ENCODE assay signal across 25 mouse cellular contexts in the genomic region with DNA sequence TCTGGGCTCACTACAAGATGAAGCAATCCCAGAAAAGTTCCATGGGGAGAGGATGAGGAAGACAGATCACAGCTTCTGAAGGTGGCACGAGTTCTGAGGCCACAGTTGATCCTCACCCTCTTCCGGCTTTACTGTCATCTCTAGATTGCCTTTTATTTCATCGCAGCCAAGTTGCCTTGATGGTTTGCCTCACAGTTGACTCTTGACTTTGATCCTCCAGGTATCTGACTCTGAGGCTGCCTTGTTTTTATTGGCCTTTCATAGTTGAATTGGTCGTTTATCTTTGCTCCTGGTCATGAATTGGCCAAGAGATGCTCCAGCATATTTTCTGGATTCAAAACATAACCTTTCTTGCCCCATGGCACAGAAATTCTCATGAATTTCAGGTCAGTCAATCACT. TPM values are rescaled to one million over a fixed set of nuclear protein-coding genes. Genes with fewer than 3 reads are reported as not detected.
DNase-seq lines count a peak whose midpoint lies in the region; ATAC-seq and TF ChIP-seq lines count a peak whose summit lies in the region.
"Had no signal": no experiment of that assay in that cellular context is flagged by ENCODE, and none has a peak within 500 bp of the region (broad histone marks: within the 10 kb centered on the region; RNA-seq: fewer than 3 reads in every experiment).

No protein-coding gene starts in this region.

- H3K27ac ChIP-seq in embryonic facial prominence, embryonic 15.5 days (replicated peaks) = peak overlapping the region; percentile 65
- no peak overlapping the region for H3K27ac ChIP-seq in embryonic facial prominence, embryonic 10.5 days (replicated peaks)
- peak overlapping the region; percentile 47 for H3K27ac ChIP-seq in limb, embryonic 15.5 days
- H3K27ac ChIP-seq in limb, embryonic 10.5 days = no peak overlapping the region
- H3K27ac ChIP-seq in stomach, postnatal 0 days (replicated peaks) = peak overlapping the region; percentile 67; the same call in 1 of the 2 replicates
- no peak overlapping the region for H3K27ac ChIP-seq in liver, embryonic 11.5 days (ENCODE audit: low read depth, low read length)
- H3K27ac ChIP-seq: embryonic facial prominence, embryonic 13.5 days; forebrain, embryonic 10.5 days; forebrain, embryonic 12.5 days had no signal

- no peak for TF ChIP-seq EP300 in stomach, postnatal 0 days (optimal IDR thresholded peaks at IDR 0.05)

- ATAC-seq in embryonic facial prominence, embryonic 15.5 days (ENCODE audit: insufficient number of reproducible peaks, low FRiP score, low TSS enrichment, low read depth) = no peak
- ATAC-seq in limb, embryonic 15.5 days (ENCODE audit: insufficient number of reproducible peaks, low FRiP score, low TSS enrichment, low read depth) = no peak
- ATAC-seq in stomach, postnatal 0 days (ENCODE audit: low FRiP score, low TSS enrichment) = no peak
- ATAC-seq in liver, embryonic 11.5 days (replicated peaks; ENCODE audit: low FRiP score) = no peak
- ATAC-seq: activated CD4-positive, CD25-positive, alpha-beta regulatory T cell, adult 4 months; CD4-positive, CD25-positive, alpha-beta regulatory T cell, adult 4 months; forebrain, embryonic 14.5 days; forebrain, embryonic 16.5 days; Patski had no signal

- no peaks in the 10 kb centered on the region for H3K36me3 ChIP-seq in embryonic facial prominence, embryonic 15.5 days
- H3K36me3 ChIP-seq in embryonic facial prominence, embryonic 10.5 days (replicated peaks) = no peaks in the 10 kb centered on the region
- no peaks in the 10 kb centered on the region for H3K36me3 ChIP-seq in limb, embryonic 15.5 days
- no peaks in the 10 kb centered on the region for H3K36me3 ChIP-seq in limb, embryonic 10.5 days
- H3K36me3 ChIP-seq in stomach, postnatal 0 days (ENCODE audit: control insufficient read depth, insufficient read depth, low read length) = no peaks in the 10 kb centered on the region
- no peaks in the 10 kb centered on the region for H3K36me3 ChIP-seq in liver, embryonic 11.5 days (ENCODE audit: control insufficient read depth, insufficient read depth, low read length)
- H3K36me3 ChIP-seq: embryonic facial prominence, embryonic 13.5 days; forebrain, embryonic 10.5 days; forebrain, embryonic 12.5 days; G1E had no signal

- DNase-seq in embryonic facial prominence, embryonic 10.5 days (ENCODE audit: low spot score) = no peak
- no peak for DNase-seq in limb, embryonic 10.5 days (ENCODE audit: low spot score)
- no peak for DNase-seq in stomach, postnatal 0 days (ENCODE audit: low spot score)
- DNase-seq in liver, embryonic 11.5 days (ENCODE audit: low spot score) = no peak
- DNase-seq: adrenal gland, adult 8-10 months; adrenal gland, postnatal 14 days; adrenal gland, postnatal 36 days; B cell, adult 2 months; cerebellum, adult 11-12 months; cerebellum, adult 2 months; cerebellum, adult 9-10 months; cerebellum, postnatal 10 days; cerebellum, postnatal 25 days had no signal

- 0 out of 2 replicates have a peak, but pooled peaks cover 10% of the 10 kb centered on the region for H3K4me1 ChIP-seq in embryonic facial prominence, embryonic 15.5 days
- peaks cover 8% of the 10 kb centered on the region for H3K4me1 ChIP-seq in embryonic facial prominence, embryonic 10.5 days
- peaks cover 4% of the 10 kb centered on the region; the same call in 1 of the 2 replicates for H3K4me1 ChIP-seq in limb, embryonic 15.5 days
- peaks cover 10% of the 10 kb centered on the region for H3K4me1 ChIP-seq in limb, embryonic 10.5 days
- 0 out of 2 replicates have a peak, but pooled peaks cover 4% of the 10 kb centered on the region for H3K4me1 ChIP-seq in stomach, postnatal 0 days (replicated peaks; ENCODE audit: control insufficient read depth, insufficient read depth)
- peaks cover 5% of the 10 kb centered on the region; the same call in 1 of the 2 replicates for H3K4me1 ChIP-seq in liver, embryonic 11.5 days (replicated peaks; ENCODE audit: control insufficient read depth, insufficient read depth, low read length)

- 73% methylated on average over 4 of the region's 4 CpGs for WGBS in embryonic facial prominence, embryonic 15.5 days
- WGBS in embryonic facial prominence, embryonic 10.5 days = 83% methylated on average over 4 of the region's 4 CpGs
- WGBS in limb, embryonic 15.5 days = 64% methylated on average over 4 of the region's 4 CpGs
- 80% methylated on average over 4 of the region's 4 CpGs for WGBS in limb, embryonic 10.5 days
- 78% methylated on average over 4 of the region's 4 CpGs for WGBS in stomach, postnatal 0 days
- 78% methylated on average over 4 of the region's 4 CpGs for WGBS in liver, embryonic 11.5 days

- no peak overlapping the region for H3K9ac ChIP-seq in embryonic facial prominence, embryonic 15.5 days
- no peak overlapping the region for H3K9ac ChIP-seq in limb, embryonic 15.5 days
- no peak overlapping the region for H3K9ac ChIP-seq in stomach, postnatal 0 days (ENCODE audit: low read length)
- no peak overlapping the region for H3K9ac ChIP-seq in liver, embryonic 11.5 days (ENCODE audit: low read depth, low read length)
- H3K9ac ChIP-seq: embryonic facial prominence, embryonic 13.5 days; forebrain, embryonic 12.5 days had no signal

- no peaks in the 10 kb centered on the region for H3K9me3 ChIP-seq in embryonic facial prominence, embryonic 15.5 days (replicated peaks)
- H3K9me3 ChIP-seq in embryonic facial prominence, embryonic 10.5 days = no peaks in the 10 kb centered on the region
- no peaks in the 10 kb centered on the region for H3K9me3 ChIP-seq in limb, embryonic 15.5 days
- no peaks in the 10 kb centered on the region for H3K9me3 ChIP-seq in limb, embryonic 10.5 days (replicated peaks)
- H3K9me3 ChIP-seq in stomach, postnatal 0 days (ENCODE audit: control insufficient read depth, low read length) = no peaks in the 10 kb centered on the region
- H3K9me3 ChIP-seq in liver, embryonic 11.5 days (ENCODE audit: control insufficient read depth, low read length) = no peaks in the 10 kb centered on the region
- H3K9me3 ChIP-seq: embryonic facial prominence, embryonic 13.5 days; forebrain, embryonic 10.5 days; forebrain, embryonic 12.5 days; G1E had no signal

- no peak overlapping the region for H3K4me2 ChIP-seq in embryonic facial prominence, embryonic 15.5 days (replicated peaks)
- no peak overlapping the region for H3K4me2 ChIP-seq in limb, embryonic 15.5 days
- H3K4me2 ChIP-seq in stomach, postnatal 0 days (replicated peaks; ENCODE audit: low read depth) = no peak overlapping the region
- no peak overlapping the region for H3K4me2 ChIP-seq in liver, embryonic 11.5 days
- H3K4me2 ChIP-seq: embryonic facial prominence, embryonic 13.5 days; forebrain, embryonic 12.5 days had no signal

- TF ChIP-seq CTCF in stomach, postnatal 0 days (IDR thresholded peaks at IDR 0.05; ENCODE audit: low read depth) = no peak

- H3K4me3 ChIP-seq in embryonic facial prominence, embryonic 15.5 days (replicated peaks) = no peak overlapping the region
- H3K4me3 ChIP-seq in embryonic facial prominence, embryonic 10.5 days = no peak overlapping the region
- no peak overlapping the region for H3K4me3 ChIP-seq in limb, embryonic 15.5 days
- no peak overlapping the region for H3K4me3 ChIP-seq in limb, embryonic 10.5 days
- H3K4me3 ChIP-seq in stomach, postnatal 0 days (ENCODE audit: low read depth, low read length) = no peak overlapping the region
- H3K4me3 ChIP-seq in liver, embryonic 11.5 days (ENCODE audit: low read depth, low read length) = no peak overlapping the region
- H3K4me3 ChIP-seq: embryonic facial prominence, embryonic 13.5 days; forebrain, embryonic 10.5 days; forebrain, embryonic 12.5 days had no signal

- H3K27me3 ChIP-seq in embryonic facial prominence, embryonic 15.5 days = no peaks in the 10 kb centered on the region
- no peaks in the 10 kb centered on the region for H3K27me3 ChIP-seq in embryonic facial prominence, embryonic 10.5 days (replicated peaks; ENCODE audit: low read depth, poor library complexity, severe bottlenecking)
- H3K27me3 ChIP-seq in limb, embryonic 15.5 days = no peaks in the 10 kb centered on the region
- H3K27me3 ChIP-seq in limb, embryonic 10.5 days (ENCODE audit: low read depth, poor library complexity, severe bottlenecking) = peaks cover 7% of the 10 kb centered on the region; the same call in 1 of the 2 replicates
- H3K27me3 ChIP-seq in stomach, postnatal 0 days (ENCODE audit: control insufficient read depth, insufficient read depth, low read length) = no peaks in the 10 kb centered on the region
- H3K27me3 ChIP-seq in liver, embryonic 11.5 days (replicated peaks; ENCODE audit: control insufficient read depth, insufficient read depth, low read length) = no peaks in the 10 kb centered on the region
- H3K27me3 ChIP-seq: CH12.LX; embryonic facial prominence, embryonic 13.5 days; forebrain, embryonic 12.5 days; Patski had no signal

RNA-seq across cellular contexts. Expression of a gene that starts 34.3 kb away (rescaled TPM):
- 556 and 591 TPM in 2 replicates for polyA plus RNA-seq in embryonic facial prominence, embryonic 15.5 days (2015; fragmentation: Nextera tagmentation; extraction: Ambion mirVana)
- 33.4 and 34.9 TPM in 2 replicates for polyA plus RNA-seq in embryonic facial prominence, embryonic 10.5 days (2016; fragmentation: Nextera tagmentation; extraction: Ambion mirVana)
- 915 and 921 TPM in 2 replicates for polyA plus RNA-seq in limb, embryonic 15.5 days (2015; fragmentation: Nextera tagmentation; extraction: Ambion mirVana)
- polyA plus RNA-seq in limb, embryonic 10.5 days (2016; fragmentation: Nextera tagmentation; extraction: Ambion mirVana) = 35.0 and 35.6 TPM in 2 replicates
- 1,093 and 1,120 TPM in 2 replicates for polyA plus RNA-seq in stomach, postnatal 0 days (2015; fragmentation: Nextera tagmentation; extraction: Ambion mirVana)
- polyA plus RNA-seq in liver, embryonic 11.5 days (2014; fragmentation: Nextera tagmentation; extraction: Ambion mirVana) = 10.4 and 11.6 TPM in 2 replicates
- polyA plus RNA-seq: G1E had no signal

Comparison
In these comparisons a context has a peak if more than half of its experiments do, and no peak if none do; other contexts are left out.
1. H3K27ac ChIP-seq: peak in embryonic facial prominence, embryonic 15.5 days (single experiment), limb, embryonic 15.5 days (single experiment) and stomach, postnatal 0 days (single experiment); none in embryonic facial prominence, embryonic 10.5 days (single experiment), limb, embryonic 10.5 days (single experiment) and liver, embryonic 11.5 days (single experiment).
2. RNA of a gene that starts 34.3 kb away (polyA plus RNA-seq): 1,093 to 1,120 TPM in stomach, postnatal 0 days, 915 to 921 TPM in limb, embryonic 15.5 days and 556 to 591 TPM in embryonic facial prominence, embryonic 15.5 days; 35.0 to 35.6 TPM in limb, embryonic 10.5 days, 33.4 to 34.9 TPM in embryonic facial prominence, embryonic 10.5 days and 10.4 to 11.6 TPM in liver, embryonic 11.5 days; every median in the first group is over 10 times any median in the second.